Mouse (Mus musculus): ENCODE data around the gene Gm17349.

DNA sequence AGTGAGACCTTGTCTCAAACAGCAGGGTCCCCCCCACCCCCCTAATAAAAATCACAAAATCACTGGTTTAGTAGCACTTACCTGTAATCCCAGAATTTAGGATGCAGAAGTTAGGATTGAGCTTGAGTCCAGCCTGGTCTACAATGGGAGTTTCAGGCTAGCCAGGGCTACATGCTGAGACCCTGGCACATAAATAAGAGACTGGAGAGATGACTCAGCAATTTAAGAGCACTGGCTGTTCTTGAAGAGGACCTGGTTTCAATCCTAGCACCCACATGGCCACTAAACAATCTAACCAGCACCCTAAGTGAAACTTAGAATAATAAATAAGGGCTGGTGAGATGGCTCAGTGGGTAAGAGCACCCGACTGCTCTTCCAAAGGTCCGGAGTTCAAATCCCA is 25.9 kb upstream of the Gm17349 start:
- no peak for TF ChIP-seq POLR2A (IDR thresholded peaks at IDR 0.05; ENCODE audit: low read depth, low read length)
- TF ChIP-seq CTCF (IDR thresholded peaks at IDR 0.05; ENCODE audit: extremely low read depth, insufficient read length, insufficient replicate concordance, low read depth, low read length): no peak

Data from small intestine, adult 2 months (tissue).